Mouse (Mus musculus): Measurements from ENCODE around the gene Glis2. TPM values are rescaled to one million over a fixed set of nuclear protein-coding genes. Genes with fewer than 3 reads are reported as not detected.
A peak's percentile ranks its signal among the peaks of the same experiment; 100 is the strongest.

Gene Glis2
- total RNA-seq, 1 experiment from 2014 or later, result 1.7 TPM

GRCm38 (mm10) chr16:4615297-4615696 lies 20.8 kb downstream of the Glis2 start:
- no peak for ATAC-seq (replicated peaks in 1 of 2; ENCODE audit: insufficient read depth in 1 of 2, low FRiP score in 2 of 2, low TSS enrichment in 1 of 2, low read depth in 1 of 2, poor library complexity in 2 of 2, severe bottlenecking in 2 of 2)

DNA sequence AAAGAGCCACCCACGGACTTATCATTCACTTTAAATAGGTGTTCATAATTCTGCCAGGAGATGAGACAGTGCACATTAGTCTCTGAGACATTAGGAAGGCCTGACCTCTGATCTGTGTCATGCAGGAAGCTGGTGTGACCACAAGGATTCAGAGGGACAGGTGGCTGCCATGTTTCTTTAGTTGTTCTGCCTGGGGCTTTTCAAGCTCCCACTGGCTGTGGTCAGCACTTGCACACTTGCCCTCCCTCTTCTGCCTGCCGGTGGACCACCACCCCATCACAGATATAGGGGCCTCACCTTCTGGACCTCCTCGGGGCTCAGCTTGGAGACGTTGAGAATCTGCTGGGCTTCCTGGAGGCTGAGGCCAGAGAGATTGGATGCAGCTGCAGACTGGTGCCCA lies 22.3 kb downstream of the Glis2 start:
- no peak for ATAC-seq (replicated peaks in 1 of 2; ENCODE audit: insufficient read depth in 1 of 2, low FRiP score in 2 of 2, low TSS enrichment in 1 of 2, low read depth in 1 of 2, poor library complexity in 2 of 2, severe bottlenecking in 2 of 2)

DNA sequence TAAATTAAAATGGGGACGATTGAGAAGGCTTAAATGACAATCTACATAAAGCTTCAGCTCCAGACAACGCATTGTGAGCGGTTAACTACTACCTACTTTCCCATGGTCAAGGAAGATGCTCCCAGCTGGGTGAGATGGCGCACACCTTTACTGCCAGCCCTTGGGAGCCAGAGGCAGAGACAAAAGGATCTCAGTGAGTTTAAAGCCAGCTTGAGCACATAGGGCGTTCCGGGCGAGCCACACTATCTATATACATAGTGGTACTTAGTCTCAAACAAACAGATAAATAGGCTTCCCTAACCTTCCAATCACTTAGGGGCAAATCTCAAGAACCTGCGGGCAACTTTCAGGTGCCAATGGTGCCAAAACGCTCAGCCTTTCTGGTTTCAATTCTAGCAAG lies 29.6 kb downstream of the Glis2 start:
- 0 out of 4 replicates have a peak, but pooled peaks of 1 of the 2 experiments have one; percentile 4 for ATAC-seq (replicated peaks in 1 of 2; ENCODE audit: insufficient read depth in 1 of 2, low FRiP score in 2 of 2, low TSS enrichment in 1 of 2, low read depth in 1 of 2, poor library complexity in 2 of 2, severe bottlenecking in 2 of 2)

GRCm38 (mm10) chr16:4624481-4625110 lies 30.1 kb downstream of the Glis2 start, which contains the start of gene Pam16:
Gene Pam16 (minus strand): TSS chr16:4624988.
- peak; percentile 83 to 84 for ATAC-seq (replicated peaks in 1 of 2; ENCODE audit: insufficient read depth in 1 of 2, low FRiP score in 2 of 2, low TSS enrichment in 1 of 2, low read depth in 1 of 2, poor library complexity in 2 of 2, severe bottlenecking in 2 of 2)

GRCm38 (mm10) chr16:4627105-4627504 lies 32.6 kb downstream of the Glis2 start:
- ATAC-seq (replicated peaks in 1 of 2; ENCODE audit: insufficient read depth in 1 of 2, low FRiP score in 2 of 2, low TSS enrichment in 1 of 2, low read depth in 1 of 2, poor library complexity in 2 of 2, severe bottlenecking in 2 of 2), result no peak

- ATAC-seq (replicated peaks in 1 of 2; ENCODE audit: insufficient read depth in 1 of 2, low FRiP score in 2 of 2, low TSS enrichment in 1 of 2, low read depth in 1 of 2, poor library complexity in 2 of 2, severe bottlenecking in 2 of 2), result no peak
Observed at GRCm38 (mm10) chr16:4628898-4629419, 34.4 kb downstream of the Glis2 start.

DNA sequence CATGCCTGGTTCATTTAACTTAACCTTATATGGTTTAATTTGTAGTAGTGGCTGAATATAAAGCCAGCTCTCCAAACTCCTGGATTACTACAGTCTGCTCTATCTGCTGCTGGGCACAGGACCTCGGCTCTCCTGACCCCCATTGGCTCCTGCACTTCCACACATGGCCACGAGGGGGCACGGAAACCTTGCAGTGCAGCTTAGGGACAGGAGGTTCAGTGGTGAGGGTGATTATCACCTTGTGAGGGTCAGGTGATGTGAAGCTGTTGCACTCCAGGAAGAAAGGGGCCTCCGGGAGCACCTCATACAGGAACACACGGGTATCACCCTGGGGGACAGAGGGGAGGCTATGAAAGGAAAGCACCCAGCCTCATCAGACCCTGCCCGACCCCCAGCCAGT lies 35.4 kb downstream of the Glis2 start:
- ATAC-seq (replicated peaks in 1 of 2; ENCODE audit: insufficient read depth in 1 of 2, low FRiP score in 2 of 2, low TSS enrichment in 1 of 2, low read depth in 1 of 2, poor library complexity in 2 of 2, severe bottlenecking in 2 of 2), result peak; percentile 57 to 75

GRCm38 (mm10) chr16:4632050-4632449 lies 37.5 kb downstream of the Glis2 start:
- ATAC-seq (replicated peaks in 1 of 2; ENCODE audit: insufficient read depth in 1 of 2, low FRiP score in 2 of 2, low TSS enrichment in 1 of 2, low read depth in 1 of 2, poor library complexity in 2 of 2, severe bottlenecking in 2 of 2), result no peak

DNA sequence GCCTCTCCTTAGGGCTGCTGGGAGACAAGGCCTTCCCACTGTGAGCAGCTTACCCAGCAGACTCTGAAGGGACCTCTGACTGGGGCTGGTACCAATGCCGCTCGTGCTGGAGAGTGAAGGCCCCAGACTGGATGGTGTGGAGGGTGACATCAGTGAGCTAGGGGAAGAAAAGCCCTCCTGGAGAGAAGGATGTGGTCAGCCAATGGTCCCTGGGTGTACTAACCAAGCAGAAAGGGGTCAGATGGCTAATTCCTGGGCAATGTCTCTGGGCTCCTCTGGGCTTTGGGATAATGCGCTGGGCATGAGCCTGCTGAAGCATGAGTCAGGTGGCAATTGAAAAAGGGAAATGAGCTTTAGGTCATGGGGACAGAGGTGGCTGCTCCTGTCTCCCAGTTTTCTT lies 39.1 kb downstream of the Glis2 start:
- ATAC-seq (replicated peaks in 1 of 2; ENCODE audit: insufficient read depth in 1 of 2, low FRiP score in 2 of 2, low TSS enrichment in 1 of 2, low read depth in 1 of 2, poor library complexity in 2 of 2, severe bottlenecking in 2 of 2), result no peak

DNA sequence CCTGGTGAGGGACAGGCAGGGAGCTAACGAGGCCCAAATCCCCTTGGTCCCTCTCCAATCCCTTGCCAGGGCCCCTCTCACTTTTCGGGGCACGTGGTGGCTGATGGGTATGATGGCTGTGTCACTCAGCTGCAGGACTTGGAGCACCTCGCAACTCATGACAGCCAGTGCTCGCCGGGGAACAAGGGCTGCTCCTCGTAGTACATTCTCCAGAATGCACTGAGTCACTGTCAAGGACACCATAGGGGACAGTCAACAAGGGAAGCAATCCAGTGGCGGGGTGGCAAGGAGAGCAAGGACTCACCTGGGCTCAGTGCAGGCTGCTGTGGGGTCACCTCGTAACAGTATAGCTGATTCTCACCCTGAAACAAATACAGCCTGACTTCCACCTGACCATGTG lies 40.2 kb downstream of the Glis2 start:
- ATAC-seq (replicated peaks in 1 of 2; ENCODE audit: insufficient read depth in 1 of 2, low FRiP score in 2 of 2, low TSS enrichment in 1 of 2, low read depth in 1 of 2, poor library complexity in 2 of 2, severe bottlenecking in 2 of 2), result no peak

DNA sequence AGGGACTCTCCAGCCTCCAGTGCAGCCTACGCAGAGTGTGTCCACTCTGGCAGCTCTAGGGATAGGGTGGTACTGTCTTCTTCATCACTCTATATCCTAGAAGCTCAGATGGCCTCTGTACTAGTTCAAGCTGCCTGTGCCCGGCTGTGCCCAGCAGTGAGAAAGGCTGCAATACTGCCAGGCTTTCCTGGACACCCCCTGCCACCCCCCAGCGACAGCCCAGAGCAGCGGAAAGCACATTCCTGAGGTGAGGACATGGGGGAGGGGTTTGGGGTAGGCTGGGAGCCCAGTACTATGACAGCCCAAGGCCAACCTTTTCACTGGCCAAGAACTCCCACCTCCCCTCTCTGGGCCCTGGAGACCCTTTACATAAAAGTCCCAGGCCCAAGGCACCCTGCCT lies 41.2 kb downstream of the Glis2 start:
- no peak for ATAC-seq (replicated peaks in 1 of 2; ENCODE audit: insufficient read depth in 1 of 2, low FRiP score in 2 of 2, low TSS enrichment in 1 of 2, low read depth in 1 of 2, poor library complexity in 2 of 2, severe bottlenecking in 2 of 2)

DNA sequence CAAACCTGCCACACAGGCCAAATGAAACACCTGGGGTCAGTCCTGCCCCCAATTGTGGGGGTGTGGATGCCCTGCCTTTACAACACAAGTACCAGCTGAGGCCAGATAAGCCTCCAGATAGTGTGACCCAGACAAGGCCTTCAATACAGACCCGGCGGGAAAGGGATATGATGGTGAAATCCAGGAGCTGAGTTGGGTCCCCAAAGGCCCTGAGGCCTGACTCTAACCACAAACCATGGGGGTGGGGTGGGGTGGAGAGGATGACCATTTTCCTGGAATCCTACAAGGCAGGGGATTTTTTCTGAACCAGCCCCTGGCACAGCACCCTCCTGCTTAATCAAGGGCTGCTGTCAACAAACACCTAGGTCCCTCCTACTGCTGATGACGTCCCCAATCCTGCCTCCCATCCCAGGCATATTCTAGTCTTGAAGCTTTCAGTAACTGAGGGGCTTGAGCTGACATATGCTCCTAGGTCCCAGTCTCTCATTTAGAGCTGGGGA lies 44.4 kb downstream of the Glis2 start:
- no peak for ATAC-seq (replicated peaks in 1 of 2; ENCODE audit: insufficient read depth in 1 of 2, low FRiP score in 2 of 2, low TSS enrichment in 1 of 2, low read depth in 1 of 2, poor library complexity in 2 of 2, severe bottlenecking in 2 of 2)

DNA sequence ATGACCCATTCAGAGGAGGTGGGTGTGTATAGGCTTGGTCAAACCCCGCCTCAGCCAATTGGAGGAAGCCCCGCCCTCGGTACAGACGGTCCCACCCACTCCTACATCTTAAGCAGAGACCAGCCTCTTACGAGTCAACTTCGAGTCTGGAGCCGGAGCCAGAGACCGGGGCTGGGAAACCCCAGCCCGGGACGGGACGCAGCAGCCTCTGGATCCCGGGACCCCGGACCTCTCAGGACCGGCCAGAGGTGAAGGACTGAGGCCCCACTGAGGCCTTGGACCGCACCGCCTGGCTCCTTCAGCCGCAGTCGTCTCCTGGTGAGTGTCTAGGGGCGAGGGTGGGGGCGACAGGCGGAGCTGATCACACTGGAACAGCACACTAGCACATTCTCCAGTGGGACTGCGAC lies 45.3 kb downstream of the Glis2 start, which contains the start of the genes Vasn and Dnaja3:
Gene Vasn, plus strand, starts transcription at position 111 of the 407 bp plus-strand sequence.
Gene Dnaja3, plus strand, starts transcription at position 159 of the 407 bp plus-strand sequence.
- ATAC-seq (replicated peaks in 1 of 2; ENCODE audit: insufficient read depth in 1 of 2, low FRiP score in 2 of 2, low TSS enrichment in 1 of 2, low read depth in 1 of 2, poor library complexity in 2 of 2, severe bottlenecking in 2 of 2), result peak; percentile 81

- peak in 1 of 2 experiments; percentile 43; a peak in 2 of 4 replicates for ATAC-seq (replicated peaks in 1 of 2; ENCODE audit: insufficient read depth in 1 of 2, low FRiP score in 2 of 2, low TSS enrichment in 1 of 2, low read depth in 1 of 2, poor library complexity in 2 of 2, severe bottlenecking in 2 of 2)
Observed at GRCm38 (mm10) chr16:4640267-4641005, 45.9 kb downstream of the Glis2 start.

GRCm38 (mm10) chr16:4641119-4641838 lies 46.8 kb downstream of the Glis2 start:
- ATAC-seq (replicated peaks in 1 of 2; ENCODE audit: insufficient read depth in 1 of 2, low FRiP score in 2 of 2, low TSS enrichment in 1 of 2, low read depth in 1 of 2, poor library complexity in 2 of 2, severe bottlenecking in 2 of 2), result no peak

- no peak for ATAC-seq (replicated peaks in 1 of 2; ENCODE audit: insufficient read depth in 1 of 2, low FRiP score in 2 of 2, low TSS enrichment in 1 of 2, low read depth in 1 of 2, poor library complexity in 2 of 2, severe bottlenecking in 2 of 2)
Observed at GRCm38 (mm10) chr16:4642190-4642589, 47.7 kb downstream of the Glis2 start.

DNA sequence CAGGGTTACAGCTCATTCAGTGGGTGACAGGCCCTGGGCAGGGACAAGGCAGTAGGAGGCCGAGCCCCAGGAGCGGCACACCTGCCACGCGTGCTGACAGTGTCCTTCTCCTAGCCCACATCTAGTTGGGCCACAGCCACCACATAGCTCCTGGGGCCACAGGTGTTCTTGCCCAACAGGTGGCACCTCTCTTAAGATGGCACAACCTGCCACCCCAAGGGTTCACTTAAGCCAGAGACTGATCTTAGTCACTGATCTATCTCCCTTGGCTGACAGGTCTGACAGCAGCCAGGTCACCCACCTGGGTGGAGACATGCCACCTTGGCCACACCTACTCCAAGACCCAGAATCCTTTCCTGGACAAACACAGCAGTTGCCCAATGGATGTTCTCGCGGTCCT lies 48.4 kb downstream of the Glis2 start:
- ATAC-seq (replicated peaks in 1 of 2; ENCODE audit: insufficient read depth in 1 of 2, low FRiP score in 2 of 2, low TSS enrichment in 1 of 2, low read depth in 1 of 2, poor library complexity in 2 of 2, severe bottlenecking in 2 of 2), result no peak

All from hematopoietic stem cell, adult 5-6 weeks (primary cell).